Mouse (Mus musculus) embryonic facial prominence, embryonic 12.5 days (tissue): ENCODE results near the gene Sorbs1. TPM values are rescaled to one million over a fixed set of nuclear protein-coding genes. Genes with fewer than 3 reads are reported as not detected.

ENCODE experiments used
- ATAC-seq: fragments of 200-750 bp; cut with Nextera tagmentation; 2 replicates; pipeline ENCODE4 v1.8.0; 2017; ENCODE audit not compliant: insufficient number of reproducible peaks, insufficient read depth, low FRiP score, low TSS enrichment
- H3K27ac ChIP-seq: fragments of 300-500 bp; sonication (generic); 2 replicates; pipeline ENCODE4 v1.5.1; 2016; ENCODE audit warnings: mild to moderate bottlenecking
- H3K27me3 ChIP-seq: fragments of 300-500 bp; sonication (generic); 2 replicates; pipeline ENCODE4 v1.6.1; 2016; ENCODE audit warnings: mild to moderate bottlenecking, moderate library complexity
- H3K36me3 ChIP-seq: fragments of 300-500 bp; sonication (generic); 2 replicates; pipeline ENCODE4 v1.6.1; 2016; ENCODE audit warnings: mild to moderate bottlenecking
- H3K4me1 ChIP-seq: fragments of 300-500 bp; sonication (generic); 2 replicates; pipeline ENCODE4 v1.6.1; 2016
- H3K4me2 ChIP-seq: fragments of 300-500 bp; sonication (generic); replicated peaks from 2 replicates; pipeline ENCODE4 v1.6.1; 2016; ENCODE audit warnings: mild to moderate bottlenecking, moderate library complexity
- H3K4me3 ChIP-seq: fragments of 300-500 bp; sonication (generic); 2 replicates; pipeline ENCODE4 v1.5.1; 2016; ENCODE audit warnings: mild to moderate bottlenecking
- H3K9ac ChIP-seq: fragments of 300-500 bp; sonication (generic); 2 replicates; pipeline ENCODE4 v1.6.1; 2016; ENCODE audit warnings: mild to moderate bottlenecking, moderate library complexity
- H3K9me3 ChIP-seq: fragments of 300-500 bp; sonication (generic); 2 replicates; pipeline ENCODE4 v1.6.1; 2016; ENCODE audit warnings: mild to moderate bottlenecking, moderate library complexity
- WGBS: fragments of 180-500 bp; shearing (Covaris S2); methylation state at CpG from one replicate; pipeline ENCODE4 v1.1.7; 2016; 5-methylcytosine and 5-hydroxymethylcytosine counted together
- polyA plus RNA-seq: library from polyadenylated mRNA; unstranded; fragments of >200 nt; fragmentation: Nextera tagmentation; extraction: Ambion mirVana; gene quantifications from 2 replicates; pipeline ENCODE4 v1.2.1, GENCODE M21; 2016

Gene Sorbs1
- polyA plus RNA-seq, 1 experiment from 2014 or later: 42.2 TPM

DNA sequence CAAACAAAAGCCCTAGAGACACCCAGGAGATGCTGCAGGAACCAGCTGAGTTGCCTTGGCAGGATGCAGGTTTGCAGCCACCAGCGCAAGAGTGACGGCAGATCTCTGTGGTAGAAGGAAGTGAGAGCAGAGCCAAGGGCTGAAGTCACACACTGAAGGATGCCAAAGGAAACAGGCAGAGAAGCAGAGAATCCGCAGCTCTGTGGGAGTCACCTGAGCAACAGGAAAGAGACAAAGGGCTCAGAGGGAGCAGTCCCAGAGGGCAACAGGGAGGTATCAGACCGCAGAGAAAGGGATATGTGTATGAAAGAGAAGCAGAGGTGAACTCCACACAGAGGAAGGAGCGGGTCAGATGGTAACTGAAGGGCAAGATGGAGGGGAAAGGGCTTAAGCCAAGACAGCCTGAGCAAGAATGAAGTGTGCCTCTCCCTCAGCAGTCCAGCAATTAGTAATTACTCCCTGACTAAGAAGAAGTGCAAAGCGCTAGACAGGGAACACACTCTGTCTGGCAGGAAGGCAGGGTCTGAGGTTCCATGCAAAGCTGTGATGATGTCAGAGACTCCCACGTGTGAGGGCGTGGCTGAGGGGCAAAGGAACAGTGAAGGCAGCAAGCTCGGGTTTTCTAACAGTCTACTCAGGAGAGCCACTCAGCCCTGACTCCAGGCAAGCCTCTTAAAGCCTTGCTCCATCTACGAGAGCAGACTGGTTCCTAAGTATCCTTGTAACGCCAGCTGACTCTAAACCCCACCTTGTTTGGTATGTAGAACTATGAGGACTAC lies 147.2 kb downstream of the Sorbs1 start:
- H3K9ac ChIP-seq: no peak overlapping the region
- no peaks in the 10 kb centered on the region for H3K27me3 ChIP-seq
- H3K4me3 ChIP-seq: no peak overlapping the region
- peak overlapping the region; percentile 21 for H3K4me2 ChIP-seq
- peaks cover 22% of the 10 kb centered on the region; the same call in 1 of the 2 replicates for H3K4me1 ChIP-seq
- H3K36me3 ChIP-seq: peaks cover 15% of the 10 kb centered on the region; the same call in 1 of the 2 replicates
- no peak overlapping the region for H3K27ac ChIP-seq
- WGBS: 23% methylated on average over 11 of the region's 11 CpGs
- no peaks in the 10 kb centered on the region for H3K9me3 ChIP-seq
- ATAC-seq: peak; percentile 61; the same call in 1 of the 2 replicates

DNA sequence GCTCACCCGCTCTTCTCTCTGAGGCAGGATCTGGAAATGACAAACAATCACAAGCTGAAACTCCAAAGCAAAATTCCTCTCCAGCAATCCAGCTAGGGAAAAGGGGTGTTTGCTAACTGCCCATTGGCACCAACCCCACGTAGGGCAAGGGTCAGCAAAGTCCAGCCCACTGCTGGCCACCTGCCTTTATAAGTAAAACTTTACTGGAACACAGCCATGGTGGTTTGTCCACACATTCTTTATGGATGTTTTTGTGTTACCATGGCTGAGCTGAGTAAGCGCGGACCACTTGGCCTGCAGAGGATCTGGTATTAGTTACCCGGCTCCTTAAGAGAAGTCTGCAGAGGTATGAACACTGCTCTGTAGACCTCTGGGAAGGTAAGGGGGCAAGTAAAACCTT lies 148.4 kb downstream of the Sorbs1 start:
- 86% methylated on average over 5 of the region's 5 CpGs for WGBS
- no peaks in the 10 kb centered on the region for H3K9me3 ChIP-seq
- no peak overlapping the region for H3K9ac ChIP-seq
- H3K4me2 ChIP-seq: no peak overlapping the region
- no peak overlapping the region for H3K4me3 ChIP-seq
- H3K36me3 ChIP-seq: peaks cover 15% of the 10 kb centered on the region; the same call in 1 of the 2 replicates
- no peak overlapping the region for H3K27ac ChIP-seq
- no peaks in the 10 kb centered on the region for H3K27me3 ChIP-seq
- H3K4me1 ChIP-seq: peaks cover 18% of the 10 kb centered on the region; the same call in 1 of the 2 replicates
- no peak for ATAC-seq

DNA sequence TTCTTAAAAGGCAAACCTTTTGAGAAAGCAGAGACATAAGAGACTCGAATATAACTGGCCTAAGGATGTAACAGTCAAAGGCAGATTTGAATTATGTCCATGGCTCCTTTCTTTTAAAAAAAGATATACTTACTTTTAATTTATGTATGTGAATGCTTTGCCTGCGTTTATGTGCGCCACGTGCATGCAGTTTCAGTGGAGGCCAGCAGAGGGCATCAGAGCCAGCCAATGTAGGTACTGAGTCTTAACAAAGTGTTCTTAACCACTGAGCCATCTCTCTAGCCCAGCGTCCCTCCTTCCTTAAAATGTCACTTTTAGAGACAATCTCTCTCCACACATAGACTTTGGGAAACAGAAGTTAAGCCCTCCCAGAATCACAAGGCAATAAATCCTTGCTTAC lies 150.1 kb downstream of the Sorbs1 start:
- H3K27me3 ChIP-seq: no peaks in the 10 kb centered on the region
- no peak for ATAC-seq
- peaks cover 15% of the 10 kb centered on the region; the same call in 1 of the 2 replicates for H3K36me3 ChIP-seq
- no peak overlapping the region for H3K9ac ChIP-seq
- WGBS: 93% methylated on average over 5 of the region's 5 CpGs
- H3K9me3 ChIP-seq: no peaks in the 10 kb centered on the region
- no peak overlapping the region for H3K4me2 ChIP-seq
- no peak overlapping the region for H3K4me3 ChIP-seq
- H3K27ac ChIP-seq: no peak overlapping the region
- peaks cover 17% of the 10 kb centered on the region; the same call in 1 of the 2 replicates for H3K4me1 ChIP-seq

DNA sequence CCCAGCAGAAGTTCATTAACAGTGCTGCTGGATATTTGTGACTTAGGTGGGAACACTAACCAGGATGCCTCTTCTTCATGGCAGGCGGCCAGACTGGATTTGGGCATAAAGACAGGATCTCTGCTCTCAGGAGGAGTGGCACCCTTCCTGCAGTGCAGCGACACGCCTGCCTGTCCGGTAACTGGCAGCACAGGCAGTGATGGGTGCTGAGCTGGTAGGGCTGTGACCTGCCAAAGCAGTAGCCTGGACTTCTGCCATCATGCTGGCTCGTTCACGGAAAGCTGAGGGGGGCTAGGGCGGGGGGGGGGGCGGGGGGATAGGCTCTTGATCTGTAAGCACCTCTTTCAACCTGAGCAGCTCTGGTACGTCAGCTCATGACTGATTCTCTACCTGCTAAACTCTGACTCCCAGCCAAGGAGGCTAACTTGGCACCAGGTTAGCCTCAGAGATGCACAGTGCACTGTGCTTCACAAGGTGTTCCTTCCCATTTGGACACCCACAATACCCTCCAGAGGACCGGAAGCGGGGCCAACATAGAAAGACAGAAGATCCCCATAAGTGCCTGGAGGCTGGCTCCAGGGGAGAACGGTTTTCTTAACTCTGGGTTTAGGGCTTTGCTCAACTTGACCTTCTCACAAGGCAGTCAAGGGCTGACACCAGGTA lies 151.2 kb downstream of the Sorbs1 start:
- ATAC-seq: no peak
- WGBS: 69% methylated on average over 12 of the region's 12 CpGs
- Histone ChIP-seq H3K27ac (no peak overlapping the region), H3K36me3 (peaks cover 15% of the 10 kb centered on the region; the same call in 1 of the 2 replicates), H3K4me1 (peaks cover 17% of the 10 kb centered on the region; the same call in 1 of the 2 replicates), H3K4me3 (no peak overlapping the region), H3K9me3 (no peaks in the 10 kb centered on the region), H3K27me3 (no peaks in the 10 kb centered on the region), H3K4me2 (no peak overlapping the region), H3K9ac (no peak overlapping the region)

DNA sequence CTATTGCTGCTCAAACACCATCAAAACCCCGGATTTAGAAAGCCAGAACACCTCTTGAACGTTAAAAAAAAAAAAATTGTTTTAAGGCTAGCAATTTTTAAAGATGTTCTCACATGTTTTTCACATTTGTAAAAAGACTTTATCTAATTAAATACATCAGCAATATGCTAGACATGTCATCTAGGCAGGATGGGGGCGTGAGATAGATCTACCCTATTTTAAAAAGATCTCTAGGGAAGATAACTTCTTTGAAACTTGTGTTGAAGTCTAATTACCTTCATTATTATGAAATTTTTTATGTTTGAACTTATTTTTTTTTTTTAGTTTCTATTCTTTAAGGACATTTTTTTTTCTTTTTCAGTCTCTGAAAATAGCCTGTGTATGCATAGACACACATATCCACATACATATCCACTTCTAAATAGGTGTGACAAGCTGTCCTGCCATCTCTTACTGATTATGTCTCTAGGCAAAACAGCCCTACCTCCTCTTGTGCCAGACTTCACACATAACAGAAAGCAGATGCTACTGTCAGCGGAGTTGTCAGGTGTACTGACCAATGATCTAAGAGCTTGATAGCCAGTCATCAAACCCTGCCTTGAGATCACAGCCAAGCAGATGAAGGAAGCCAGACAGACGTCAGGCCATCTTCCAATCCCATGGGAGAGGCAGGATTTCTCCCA lies 153.7 kb downstream of the Sorbs1 start:
- Histone ChIP-seq H3K4me2 (no peak overlapping the region), H3K4me3 (no peak overlapping the region), H3K4me1 (peaks cover 7% of the 10 kb centered on the region; the same call in 1 of the 2 replicates), H3K27ac (no peak overlapping the region), H3K36me3 (peaks cover 15% of the 10 kb centered on the region; the same call in 1 of the 2 replicates), H3K27me3 (no peaks in the 10 kb centered on the region), H3K9me3 (no peaks in the 10 kb centered on the region), H3K9ac (no peak overlapping the region)
- no peak for ATAC-seq
- WGBS: 70% methylated on average over 5 of the region's 5 CpGs

DNA sequence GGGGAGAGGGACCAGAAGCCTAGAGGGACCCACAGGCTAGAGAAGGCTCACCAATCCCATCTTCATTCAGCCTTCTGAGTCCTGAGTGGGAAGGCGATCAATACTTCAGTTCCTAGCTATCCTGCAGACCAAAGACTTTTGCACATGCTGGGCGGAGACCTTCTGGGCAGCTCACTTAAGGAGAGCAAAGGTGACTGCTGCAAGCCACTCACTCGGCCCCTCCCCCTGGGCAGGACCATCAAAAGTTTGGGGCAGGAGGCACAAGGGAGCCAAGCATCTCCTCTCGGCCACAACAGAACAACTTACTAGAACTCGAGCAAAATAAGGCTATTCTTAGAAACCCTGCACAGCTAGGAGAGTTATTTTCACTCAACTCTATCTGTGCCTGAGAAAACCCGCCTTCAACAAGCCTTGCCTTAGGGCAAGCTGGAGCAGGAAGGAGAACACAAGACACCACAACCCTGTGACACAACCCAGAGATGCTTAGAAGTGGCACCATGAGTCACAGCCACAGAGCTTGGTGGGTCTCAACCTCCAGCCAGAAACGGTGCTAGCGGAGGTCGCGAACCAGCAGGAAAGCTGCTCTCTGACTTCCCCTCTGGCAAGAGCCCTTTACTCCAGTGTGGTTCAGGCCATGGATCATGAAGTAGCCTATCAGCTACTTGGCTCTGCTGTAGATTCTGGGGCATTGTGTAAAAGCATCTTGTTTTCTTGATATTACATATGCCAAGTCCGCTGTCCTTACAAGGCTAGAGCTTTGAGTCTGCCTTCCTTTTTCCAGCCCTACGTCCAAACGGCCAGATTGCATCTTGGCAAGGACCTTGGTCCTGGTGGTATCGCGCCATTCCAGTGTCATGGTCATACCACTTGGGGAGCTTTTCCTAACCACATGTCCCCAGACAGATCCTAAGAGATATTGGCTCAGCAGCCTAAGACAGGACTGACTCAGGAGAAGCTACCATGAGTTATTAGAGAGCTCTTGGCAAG lies 156.8 kb downstream of the Sorbs1 start:
- 78% methylated on average over 15 of the region's 15 CpGs for WGBS

DNA sequence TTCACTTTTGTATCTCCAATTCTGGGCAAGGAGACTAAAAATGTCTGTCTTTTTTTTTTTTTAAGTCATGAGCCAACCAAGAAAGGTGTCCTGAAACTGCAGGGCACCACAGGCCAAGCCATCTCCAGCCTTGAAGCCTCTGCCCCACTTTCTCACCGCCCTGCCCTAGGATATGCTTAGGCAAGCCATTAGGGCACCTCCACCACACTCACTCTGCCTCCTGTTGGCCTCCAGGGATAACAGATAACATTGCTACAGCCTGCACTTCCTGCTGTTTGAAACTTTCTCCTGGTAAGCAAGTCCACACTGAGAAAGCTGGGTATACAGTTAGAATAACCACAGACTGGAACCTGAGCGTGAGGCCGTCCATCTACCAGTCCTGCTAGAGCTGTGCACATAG lies 158.5 kb downstream of the Sorbs1 start:
- ATAC-seq: no peak
- H3K36me3 ChIP-seq: no peaks in the 10 kb centered on the region
- no peaks in the 10 kb centered on the region for H3K27me3 ChIP-seq
- no peak overlapping the region for H3K4me2 ChIP-seq
- no peak overlapping the region for H3K9ac ChIP-seq
- H3K9me3 ChIP-seq: no peaks in the 10 kb centered on the region
- WGBS: 86% methylated on average over 3 of the region's 3 CpGs
- no peak overlapping the region for H3K27ac ChIP-seq
- no peak overlapping the region for H3K4me3 ChIP-seq
- H3K4me1 ChIP-seq: no peaks in the 10 kb centered on the region

More for the DNA sequence above, 156.8 kb downstream of the Sorbs1 start:
- no peak overlapping the region for H3K27ac ChIP-seq
- no peak overlapping the region for H3K9ac ChIP-seq
- H3K36me3 ChIP-seq: no peaks in the 10 kb centered on the region
- H3K9me3 ChIP-seq: no peaks in the 10 kb centered on the region
- 0 out of 2 replicates have a peak, but pooled peaks cover 2% of the 10 kb centered on the region for H3K4me1 ChIP-seq
- H3K27me3 ChIP-seq: no peaks in the 10 kb centered on the region
- H3K4me3 ChIP-seq: no peak overlapping the region
- no peak overlapping the region for H3K4me2 ChIP-seq
- no peak for ATAC-seq

DNA sequence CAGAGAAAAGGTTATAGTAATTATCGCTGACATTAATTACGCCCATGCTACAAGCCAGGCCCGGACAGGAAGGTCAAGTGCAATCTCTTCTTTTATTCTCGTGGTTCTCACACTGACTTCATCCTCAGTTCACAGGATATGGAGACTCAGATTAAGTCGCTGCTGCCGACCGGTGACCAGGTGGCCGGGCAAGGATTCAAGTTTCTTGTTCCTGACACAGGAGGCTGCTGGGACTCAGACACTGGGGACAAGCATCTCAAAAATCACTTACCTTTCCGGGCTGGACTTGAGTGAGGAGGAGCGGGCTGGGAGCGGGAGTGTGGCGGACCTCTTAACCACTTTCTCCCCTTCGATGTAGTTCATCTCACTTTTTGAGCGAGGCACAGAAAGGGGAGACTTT lies 161.6 kb downstream of the Sorbs1 start:
- no peak overlapping the region for H3K27ac ChIP-seq
- H3K4me3 ChIP-seq: no peak overlapping the region
- H3K9me3 ChIP-seq: no peaks in the 10 kb centered on the region
- ATAC-seq: no peak
- no peaks in the 10 kb centered on the region for H3K27me3 ChIP-seq
- 72% methylated on average over 14 of the region's 14 CpGs for WGBS
- no peak overlapping the region for H3K9ac ChIP-seq
- no peaks in the 10 kb centered on the region for H3K4me1 ChIP-seq
- H3K36me3 ChIP-seq: no peaks in the 10 kb centered on the region
- H3K4me2 ChIP-seq: no peak overlapping the region

DNA sequence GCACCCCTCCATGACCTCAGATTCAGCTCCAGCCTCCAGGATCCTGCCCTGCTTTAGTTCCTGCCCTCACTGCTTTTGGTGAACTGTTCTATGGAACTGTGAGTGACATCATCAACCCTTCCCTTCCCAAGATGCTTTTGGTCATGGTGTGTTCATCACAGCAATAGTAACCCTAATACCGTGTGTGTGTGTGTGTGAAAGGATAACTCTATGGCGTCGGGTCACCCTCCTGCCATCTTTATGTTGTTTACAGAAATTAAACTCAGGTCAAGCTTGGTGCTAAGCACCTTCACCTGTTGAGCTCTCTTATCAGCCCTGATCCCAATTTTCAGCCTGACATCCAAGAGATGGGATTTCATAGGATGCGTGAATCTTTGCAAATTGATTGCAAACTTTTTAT lies 162.7 kb downstream of the Sorbs1 start:
- Histone ChIP-seq H3K9ac (no peak overlapping the region), H3K36me3 (no peaks in the 10 kb centered on the region), H3K4me3 (no peak overlapping the region), H3K4me1 (no peaks in the 10 kb centered on the region), H3K4me2 (no peak overlapping the region), H3K27ac (no peak overlapping the region), H3K27me3 (no peaks in the 10 kb centered on the region), H3K9me3 (no peaks in the 10 kb centered on the region)
- 86% methylated on average over 4 of the region's 4 CpGs for WGBS
- no peak for ATAC-seq

DNA sequence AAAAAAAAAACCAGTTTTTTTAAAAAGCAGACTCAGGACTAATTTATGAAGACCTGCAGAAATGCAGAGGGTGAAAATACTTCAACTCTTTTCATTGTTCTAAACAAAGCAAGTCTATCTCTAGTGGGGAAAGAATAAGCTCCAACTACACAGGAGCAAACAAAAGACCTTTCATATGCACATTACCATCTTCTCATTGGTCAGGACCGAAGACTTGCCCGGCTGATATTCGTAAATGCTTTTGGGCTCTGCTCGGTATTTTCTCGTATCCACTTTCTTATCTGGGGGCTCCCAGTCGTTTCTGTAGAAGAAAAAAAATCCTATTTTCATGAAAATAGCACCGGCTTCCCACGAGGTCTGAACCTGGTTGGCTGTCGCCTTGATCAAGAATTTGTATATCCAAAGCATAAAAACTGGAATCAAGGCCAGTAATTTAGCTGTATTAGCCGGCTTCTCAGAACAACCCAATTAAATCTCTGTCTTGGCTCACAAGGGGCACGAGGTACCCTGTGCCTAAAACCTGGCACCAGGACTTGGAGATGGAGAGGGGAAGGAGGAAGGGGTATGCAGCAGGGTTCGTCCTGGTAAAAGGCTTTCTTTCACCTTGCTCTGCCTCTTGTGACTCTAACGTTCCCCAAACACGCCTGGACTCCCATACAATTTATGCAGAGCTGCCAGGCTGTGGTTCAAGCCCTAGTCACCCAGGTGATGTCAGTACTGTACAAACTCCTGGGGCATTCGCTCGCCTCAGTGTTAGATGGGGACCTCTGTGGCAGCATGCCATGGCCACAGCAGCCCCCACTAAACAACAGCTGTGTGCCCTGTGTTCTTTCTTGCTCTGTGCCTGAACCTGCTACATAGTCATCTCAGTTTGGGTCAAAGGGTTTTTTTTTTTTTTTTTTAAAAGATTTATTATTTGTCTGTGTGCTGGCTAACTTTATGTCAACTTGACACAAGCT lies 163.6 kb downstream of the Sorbs1 start:
- no peaks in the 10 kb centered on the region for H3K9me3 ChIP-seq
- H3K27ac ChIP-seq: no peak overlapping the region
- no peaks in the 10 kb centered on the region for H3K4me1 ChIP-seq
- 0 out of 2 replicates have a peak, but pooled peaks have one; percentile 60 for ATAC-seq
- no peak overlapping the region for H3K4me3 ChIP-seq
- no peaks in the 10 kb centered on the region for H3K36me3 ChIP-seq
- 41% methylated on average over 16 of the region's 16 CpGs for WGBS
- H3K27me3 ChIP-seq: no peaks in the 10 kb centered on the region
- H3K4me2 ChIP-seq: no peak overlapping the region
- no peak overlapping the region for H3K9ac ChIP-seq
